Mouse (Mus musculus) embryonic facial prominence, embryonic 13.5 days (tissue): ENCODE results near the gene Jrkl. TPM values are rescaled to one million over a fixed set of nuclear protein-coding genes. Genes with fewer than 3 reads are reported as not detected.

Experiments
- ATAC-seq: fragments of 200-750 bp; cut with Nextera tagmentation; 2 replicates; pipeline ENCODE4 v1.8.0; 2017; ENCODE audit warnings: low read depth; ENCODE audit not compliant: insufficient number of reproducible peaks, insufficient read depth, low FRiP score, low TSS enrichment
- H3K27ac ChIP-seq: fragments of 300-500 bp; sonication (generic); 2 replicates; pipeline ENCODE4 v1.5.1; 2015; ENCODE audit warnings: moderate library complexity, mild to moderate bottlenecking, inconsistent platforms
- H3K27me3 ChIP-seq: fragments of 300-500 bp; sonication (generic); 2 replicates; pipeline ENCODE4 v1.6.1; 2015; ENCODE audit warnings: mild to moderate bottlenecking, inconsistent platforms
- H3K36me3 ChIP-seq: fragments of 300-500 bp; sonication (generic); 2 replicates; pipeline ENCODE4 v1.6.1; 2015; ENCODE audit warnings: mild to moderate bottlenecking, inconsistent platforms
- H3K4me1 ChIP-seq: fragments of 300-500 bp; sonication (generic); 2 replicates; pipeline ENCODE4 v1.6.1; 2015; ENCODE audit warnings: inconsistent platforms
- H3K4me2 ChIP-seq: fragments of 300-500 bp; sonication (generic); 2 replicates; pipeline ENCODE4 v1.6.1; 2015; ENCODE audit warnings: moderate library complexity, mild to moderate bottlenecking, inconsistent platforms
- H3K4me3 ChIP-seq: fragments of 300-500 bp; sonication (generic); 2 replicates; pipeline ENCODE4 v1.5.1; 2015; ENCODE audit warnings: mild to moderate bottlenecking, inconsistent platforms
- H3K9ac ChIP-seq: fragments of 300-500 bp; sonication (generic); 2 replicates; pipeline ENCODE4 v1.6.1; 2015; ENCODE audit warnings: mild to moderate bottlenecking, inconsistent platforms
- H3K9me3 ChIP-seq: fragments of 300-500 bp; sonication (generic); 2 replicates; pipeline ENCODE4 v1.6.1; 2016; ENCODE audit warnings: inconsistent platforms
- WGBS: fragments of 180-500 bp; shearing (Covaris S2); methylation state at CpG from one replicate; pipeline ENCODE4 v1.1.7; 2015; ENCODE audit warnings: mixed read lengths; 5-methylcytosine and 5-hydroxymethylcytosine counted together
- polyA plus RNA-seq: library from polyadenylated mRNA; unstranded; fragments of >200 nt; fragmentation: Nextera tagmentation; extraction: Ambion mirVana; gene quantifications from 2 replicates; pipeline ENCODE4 v1.2.1, GENCODE M21; 2015

The Jrkl gene
- 11.1 and 11.7 TPM in 2 replicates for polyA plus RNA-seq

DNA sequence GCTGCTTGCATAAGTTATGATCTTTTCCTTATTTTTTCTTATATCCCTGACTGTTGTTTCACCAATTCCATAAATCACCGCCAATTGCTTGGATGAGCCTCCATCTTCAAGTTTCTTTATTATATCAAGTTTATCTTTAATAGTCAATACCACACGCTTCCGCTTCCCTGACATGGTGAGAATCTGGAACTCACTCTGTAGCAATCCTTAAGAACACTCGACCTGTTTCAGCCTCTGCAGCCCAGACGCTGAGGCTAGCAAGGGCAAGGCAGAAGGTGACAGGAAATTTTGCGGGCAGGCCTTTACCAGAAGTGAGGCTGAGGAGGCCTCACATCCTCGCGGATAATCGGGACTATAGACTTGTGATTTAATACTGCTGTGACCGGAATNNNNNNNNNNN, at the start of gene Jrkl:
Gene Jrkl (minus strand): TSS at position 349 of the 400 bp plus-strand sequence.
- no peak for ATAC-seq
- H3K36me3 ChIP-seq: no peaks in the 10 kb centered on the region
- H3K4me2 ChIP-seq: peak within 1 kb of the TSS; percentile 65
- H3K9ac ChIP-seq: peak within 1 kb of the TSS; percentile 78
- peaks cover 19% of the 10 kb centered on the region for H3K4me1 ChIP-seq
- no peaks in the 10 kb centered on the region for H3K27me3 ChIP-seq
- WGBS: 5% methylated on average over 10 of the region's 10 CpGs
- H3K27ac ChIP-seq: peak within 1 kb of the TSS; percentile 76
- peak within 1 kb of the TSS; percentile 54 for H3K4me3 ChIP-seq
- no peaks in the 10 kb centered on the region for H3K9me3 ChIP-seq

- Histone ChIP-seq H3K9ac (no peak overlapping the region), H3K4me2 (no peak overlapping the region), H3K4me1 (no peaks in the 10 kb centered on the region), H3K36me3 (no peaks in the 10 kb centered on the region), H3K27me3 (no peaks in the 10 kb centered on the region), H3K27ac (no peak overlapping the region), H3K9me3 (no peaks in the 10 kb centered on the region), H3K4me3 (no peak overlapping the region)
- ATAC-seq: no peak
- WGBS: 55% methylated on average over 2 of the region's 2 CpGs
Measured at GRCm38 (mm10) chr9:13287482-13287881, 41.9 kb upstream of the Jrkl start.

DNA sequence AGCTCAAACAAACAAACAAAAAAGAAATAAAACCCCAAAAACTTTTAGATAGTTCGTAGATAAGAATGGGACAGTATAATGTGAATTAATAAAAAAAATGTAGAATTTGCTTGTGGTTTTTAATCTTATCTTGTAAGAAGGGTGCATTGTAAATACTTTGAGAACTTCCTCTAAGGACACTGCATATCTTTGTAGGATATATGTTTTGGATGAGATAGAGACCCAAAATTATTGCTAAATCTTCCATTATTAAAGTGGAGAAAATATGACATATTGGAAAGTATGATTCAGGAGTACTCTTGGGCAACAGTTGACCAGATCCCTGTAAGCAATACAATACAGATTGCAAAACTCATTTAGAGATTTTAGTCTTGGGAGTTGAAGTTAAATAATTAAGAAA, 27.6 kb upstream of the Jrkl start:
- WGBS: 81% methylated on average over 1 of the region's 1 CpGs
- no peak overlapping the region for H3K4me2 ChIP-seq

GRCm38 (mm10) chr9:13260980-13261379, 15.4 kb upstream of the Jrkl start:
- Histone ChIP-seq H3K36me3 (no peaks in the 10 kb centered on the region), H3K27me3 (no peaks in the 10 kb centered on the region), H3K27ac (no peak overlapping the region), H3K9me3 (no peaks in the 10 kb centered on the region), H3K4me3 (no peak overlapping the region), H3K9ac (no peak overlapping the region), H3K4me2 (no peak overlapping the region), H3K4me1 (no peaks in the 10 kb centered on the region)
- no peak for ATAC-seq
- WGBS: 85% methylated on average over 3 of the region's 3 CpGs

More for the DNA sequence above, 27.6 kb upstream of the Jrkl start:
- Histone ChIP-seq H3K36me3 (no peaks in the 10 kb centered on the region), H3K27ac (no peak overlapping the region), H3K27me3 (no peaks in the 10 kb centered on the region), H3K4me3 (no peak overlapping the region), H3K9me3 (no peaks in the 10 kb centered on the region), H3K4me1 (no peaks in the 10 kb centered on the region), H3K9ac (no peak overlapping the region)
- ATAC-seq: no peak

DNA sequence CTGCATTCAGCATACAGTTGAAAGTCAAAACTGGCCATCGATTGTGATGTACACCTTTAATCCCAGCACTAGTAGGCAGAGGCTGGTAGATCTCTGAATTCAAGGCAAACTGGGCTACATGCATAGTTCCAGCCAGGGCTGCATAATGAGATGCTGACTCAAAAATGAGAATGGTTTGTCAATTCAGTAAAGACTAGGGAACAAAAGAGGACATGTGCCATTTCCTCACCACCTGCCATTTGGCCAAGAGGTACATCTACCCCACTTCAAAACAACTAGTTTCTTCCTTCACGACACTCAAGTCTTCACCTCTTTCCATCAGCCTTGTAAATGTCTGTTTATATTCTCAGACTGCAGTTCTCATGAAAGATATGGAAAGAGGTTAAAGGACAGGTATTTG, 12.5 kb upstream of the Jrkl start:
- Histone ChIP-seq H3K27ac (no peak overlapping the region), H3K4me1 (no peaks in the 10 kb centered on the region), H3K27me3 (no peaks in the 10 kb centered on the region), H3K4me3 (no peak overlapping the region), H3K9me3 (no peaks in the 10 kb centered on the region), H3K4me2 (no peak overlapping the region), H3K9ac (no peak overlapping the region), H3K36me3 (no peaks in the 10 kb centered on the region)
- 90% methylated on average over 2 of the region's 2 CpGs for WGBS
- no peak for ATAC-seq

DNA sequence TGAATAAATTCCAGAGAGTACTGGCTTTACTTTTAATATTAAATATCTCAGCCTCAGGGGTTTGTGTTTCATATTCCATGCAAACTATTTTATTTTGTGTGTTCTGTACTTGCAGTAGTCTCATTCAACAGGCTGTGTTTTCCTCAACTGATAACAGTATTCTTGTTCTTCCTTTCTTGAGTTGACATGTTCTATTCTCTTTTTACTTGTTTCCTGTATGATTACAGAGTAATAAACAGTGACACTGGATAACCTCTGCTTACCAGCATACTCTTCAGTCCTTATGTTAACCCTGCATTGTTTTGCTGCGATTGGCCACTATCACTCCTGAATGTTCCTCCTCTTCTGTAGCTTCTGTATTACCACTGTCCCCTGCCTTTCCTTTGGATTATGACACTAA, 11.1 kb upstream of the Jrkl start:
- 91% methylated on average over 1 of the region's 1 CpGs for WGBS

GRCm38 (mm10) chr9:13251251-13251650, 5.6 kb upstream of the Jrkl start:
- no peak for ATAC-seq
- WGBS: 70% methylated on average over 2 of the region's 2 CpGs
- no peak overlapping the region for H3K4me2 ChIP-seq

More for the DNA sequence above, 11.1 kb upstream of the Jrkl start:
- Histone ChIP-seq H3K36me3 (no peaks in the 10 kb centered on the region), H3K4me3 (no peak overlapping the region), H3K4me2 (no peak overlapping the region), H3K27me3 (no peaks in the 10 kb centered on the region), H3K9ac (no peak overlapping the region), H3K4me1 (no peaks in the 10 kb centered on the region), H3K9me3 (no peaks in the 10 kb centered on the region), H3K27ac (no peak overlapping the region)
- no peak for ATAC-seq

GRCm38 (mm10) chr9:13248104-13248503, 2.5 kb upstream of the Jrkl start:
- H3K27ac ChIP-seq: no peak overlapping the region
- 94% methylated on average over 4 of the region's 4 CpGs for WGBS
- no peaks in the 10 kb centered on the region for H3K27me3 ChIP-seq
- H3K4me2 ChIP-seq: no peak overlapping the region
- peaks cover 19% of the 10 kb centered on the region for H3K4me1 ChIP-seq
- H3K9ac ChIP-seq: no peak overlapping the region
- no peak for ATAC-seq
- H3K9me3 ChIP-seq: no peaks in the 10 kb centered on the region
- H3K36me3 ChIP-seq: no peaks in the 10 kb centered on the region
- H3K4me3 ChIP-seq: no peak overlapping the region

More at GRCm38 (mm10) chr9:13251251-13251650, 5.6 kb upstream of the Jrkl start:
- no peaks in the 10 kb centered on the region for H3K9me3 ChIP-seq
- no peak overlapping the region for H3K27ac ChIP-seq
- no peaks in the 10 kb centered on the region for H3K27me3 ChIP-seq
- H3K4me3 ChIP-seq: no peak overlapping the region
- no peak overlapping the region for H3K9ac ChIP-seq
- peaks cover 7% of the 10 kb centered on the region; the same call in 1 of the 2 replicates for H3K4me1 ChIP-seq
- no peaks in the 10 kb centered on the region for H3K36me3 ChIP-seq

DNA sequence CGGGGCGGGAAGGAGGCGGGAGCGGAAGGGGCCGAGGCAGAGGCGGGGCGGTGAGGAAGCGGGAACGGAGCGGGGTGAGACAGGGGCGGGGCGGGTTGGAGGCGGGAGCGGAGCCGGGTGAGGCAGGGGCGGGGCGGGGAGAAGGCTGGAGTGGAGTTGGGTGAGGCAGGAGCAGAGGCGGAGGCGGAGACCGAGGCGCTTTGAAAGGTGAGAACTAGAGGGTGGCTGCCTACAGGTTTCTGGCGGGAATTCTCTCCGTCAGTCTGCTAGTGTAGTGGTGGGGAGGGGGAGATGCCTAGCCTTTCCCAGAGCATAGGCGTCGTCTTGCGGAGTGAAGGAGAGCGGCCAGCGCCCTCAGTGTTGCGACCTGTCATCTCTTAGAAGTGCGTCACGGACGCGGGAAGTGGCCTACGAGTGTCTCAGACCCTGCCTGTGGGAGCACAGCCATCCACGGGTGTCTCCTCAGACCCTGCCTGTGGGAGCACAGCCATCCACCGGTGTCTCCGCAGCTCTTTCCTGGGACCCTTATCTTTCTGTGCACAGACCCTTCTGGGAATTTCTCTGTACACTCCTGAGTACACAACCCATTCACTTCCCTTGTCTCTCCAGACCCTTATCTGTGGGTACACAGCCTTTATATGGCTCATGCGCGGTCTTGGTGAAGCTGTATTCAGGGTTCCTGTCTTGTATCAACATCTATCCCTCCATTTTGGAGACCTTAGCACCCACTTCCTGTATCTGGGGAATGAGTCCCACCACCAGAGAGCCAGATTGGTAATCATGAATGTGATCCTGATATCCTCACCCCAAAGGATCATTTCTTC, 1.4 kb upstream of the Jrkl start, which contains the start of gene Ccdc82:
Gene Ccdc82 (plus strand): TSS at position 141 of the 824 bp plus-strand sequence.
- 4% methylated on average over 32 of the region's 39 CpGs for WGBS
- Histone ChIP-seq H3K36me3 (no peaks in the 10 kb centered on the region), H3K4me1 (peaks cover 19% of the 10 kb centered on the region), H3K9ac (peak within 1 kb of the TSS; percentile 82), H3K4me2 (peak within 1 kb of the TSS; percentile 84), H3K27me3 (no peaks in the 10 kb centered on the region), H3K27ac (peak within 1 kb of the TSS; percentile 78), H3K4me3 (peak within 1 kb of the TSS; percentile 54), H3K9me3 (no peaks in the 10 kb centered on the region)
- ATAC-seq: peak; percentile 99

DNA sequence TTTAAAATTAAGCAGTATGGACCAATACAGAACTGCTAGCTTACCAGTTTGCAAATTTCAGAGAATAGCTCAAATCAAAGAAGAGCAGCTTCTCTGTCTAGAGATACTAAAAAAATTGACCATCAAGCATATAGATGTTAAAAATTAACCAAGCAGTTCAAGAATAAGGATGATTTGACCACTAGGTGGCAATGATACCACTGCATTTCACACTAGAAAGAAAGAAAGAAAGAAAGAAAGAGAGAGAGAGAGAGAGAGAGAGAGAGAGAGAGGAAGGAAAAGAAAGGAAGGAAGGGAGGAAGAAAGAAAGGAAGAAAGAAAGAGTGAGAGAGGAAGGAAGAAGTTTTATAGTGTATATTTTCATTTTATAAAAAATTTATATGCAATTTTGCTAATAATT, 3.3 kb downstream of the Jrkl start:
- Histone ChIP-seq H3K27me3 (no peaks in the 10 kb centered on the region), H3K4me3 (no peak overlapping the region), H3K4me1 (peaks cover 16% of the 10 kb centered on the region), H3K4me2 (no peak overlapping the region), H3K27ac (no peak overlapping the region), H3K9me3 (no peaks in the 10 kb centered on the region), H3K9ac (no peak overlapping the region), H3K36me3 (no peaks in the 10 kb centered on the region)
- no peak for ATAC-seq

- Histone ChIP-seq H3K9me3 (peaks cover 9% of the 10 kb centered on the region), H3K27me3 (no peaks in the 10 kb centered on the region), H3K36me3 (no peaks in the 10 kb centered on the region), H3K4me3 (no peak overlapping the region), H3K9ac (no peak overlapping the region), H3K4me1 (0 out of 2 replicates have a peak, but pooled peaks cover 3% of the 10 kb centered on the region), H3K27ac (no peak overlapping the region), H3K4me2 (no peak overlapping the region)
- ATAC-seq: no peak
- 16% methylated on average over 5 of the region's 5 CpGs for WGBS
Measured at GRCm38 (mm10) chr9:13231545-13232216, 13.9 kb downstream of the Jrkl start.

DNA sequence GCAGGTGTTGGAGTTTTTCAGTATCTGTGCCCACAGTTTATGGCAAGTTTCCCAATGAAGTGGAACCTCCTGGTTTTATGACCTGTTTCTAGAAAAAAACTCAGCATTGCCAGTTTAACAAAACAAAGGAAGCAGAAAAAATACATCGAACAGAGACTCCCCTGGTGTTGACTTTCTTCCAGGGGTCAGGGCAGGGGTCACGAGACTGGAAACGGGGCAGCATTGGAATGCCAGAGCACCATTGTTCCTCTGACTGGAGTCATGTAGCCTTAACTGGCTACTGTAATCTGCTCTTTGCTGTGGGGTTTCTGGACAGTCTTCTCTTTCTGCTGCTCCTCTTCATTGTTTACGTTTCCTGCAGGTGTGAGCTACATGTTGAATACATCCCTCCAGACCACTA, 15.1 kb downstream of the Jrkl start:
- no peak for ATAC-seq
- H3K27me3 ChIP-seq: no peaks in the 10 kb centered on the region
- H3K9me3 ChIP-seq: peaks cover 9% of the 10 kb centered on the region
- 6% methylated on average over 4 of the region's 4 CpGs for WGBS
- 0 out of 2 replicates have a peak, but pooled peaks cover 3% of the 10 kb centered on the region for H3K4me1 ChIP-seq
- no peak overlapping the region for H3K9ac ChIP-seq
- no peaks in the 10 kb centered on the region for H3K36me3 ChIP-seq
- H3K4me2 ChIP-seq: no peak overlapping the region
- no peak overlapping the region for H3K27ac ChIP-seq
- H3K4me3 ChIP-seq: no peak overlapping the region
